Mouse (Mus musculus) heart, embryonic 12.5 days (tissue): Measurements from ENCODE around the gene Ndufv1. TPM values are rescaled to one million over a fixed set of nuclear protein-coding genes. Genes with fewer than 3 reads are reported as not detected.
"Not testable (repeated sequence)": the region's sequence is repeated elsewhere in the genome, so short reads cannot be mapped to it uniquely, and the experiment has no call there.

ENCODE experiments used
- ATAC-seq: fragments of 200-750 bp; cut with Nextera tagmentation; 2 replicates; pipeline ENCODE4 v1.8.0; 2017; ENCODE audit warnings: moderate TSS enrichment, moderate library complexity; ENCODE audit not compliant: insufficient number of reproducible peaks, low FRiP score
- H3K27ac ChIP-seq: fragments of 300-500 bp; sonication (generic); 2 replicates; pipeline ENCODE4 v1.5.1; 2016; ENCODE audit warnings: mild to moderate bottlenecking, moderate library complexity; ENCODE audit not compliant: poor library complexity, severe bottlenecking
- H3K27me3 ChIP-seq: fragments of 300-500 bp; sonication (generic); replicated peaks from 2 replicates; pipeline ENCODE4 v1.6.1; 2016; ENCODE audit warnings: mild to moderate bottlenecking, moderate library complexity
- H3K36me3 ChIP-seq: fragments of 300-500 bp; sonication (generic); 2 replicates; pipeline ENCODE4 v1.6.1; 2016; ENCODE audit warnings: mild to moderate bottlenecking, moderate library complexity
- H3K4me1 ChIP-seq: fragments of 300-500 bp; sonication (generic); replicated peaks from 2 replicates; pipeline ENCODE4 v1.6.1; 2016; ENCODE audit warnings: mild to moderate bottlenecking
- H3K4me2 ChIP-seq: fragments of 300-500 bp; sonication (generic); 2 replicates; pipeline ENCODE4 v1.6.1; 2016; ENCODE audit warnings: mild to moderate bottlenecking, moderate library complexity
- H3K4me3 ChIP-seq: fragments of 300-500 bp; sonication (generic); 2 replicates; pipeline ENCODE4 v1.5.1; 2016; ENCODE audit warnings: mild to moderate bottlenecking
- H3K9ac ChIP-seq: fragments of 300-500 bp; sonication (generic); 2 replicates; pipeline ENCODE4 v1.6.1; 2016; ENCODE audit warnings: mild to moderate bottlenecking, moderate library complexity
- H3K9me3 ChIP-seq: fragments of 300-500 bp; sonication (generic); replicated peaks from 2 replicates; pipeline ENCODE4 v1.6.1; 2016; ENCODE audit warnings: mild to moderate bottlenecking, moderate library complexity
- WGBS: fragments of 180-500 bp; shearing (Covaris S2); methylation state at CpG from one replicate; pipeline ENCODE4 v1.1.7; 2016; 5-methylcytosine and 5-hydroxymethylcytosine counted together
- polyA plus RNA-seq: library from polyadenylated mRNA; unstranded; fragments of >200 nt; fragmentation: Nextera tagmentation; extraction: Ambion mirVana; gene quantifications from 2 replicates; pipeline ENCODE4 v1.2.1, GENCODE M21; 2016

Gene Ndufv1
- polyA plus RNA-seq, 1 experiment from 2014 or later, result 402 TPM

GRCm38 (mm10) chr19:4054613-4055012 is 42.0 kb upstream of the Ndufv1 start:
- 85% methylated on average over 5 of the region's 5 CpGs for WGBS
- no peaks in the 10 kb centered on the region for H3K36me3 ChIP-seq
- H3K27me3 ChIP-seq, result no peaks in the 10 kb centered on the region
- H3K9me3 ChIP-seq, result no peaks in the 10 kb centered on the region
- peaks cover 15% of the 10 kb centered on the region for H3K4me1 ChIP-seq
- no peak overlapping the region for H3K9ac ChIP-seq
- H3K4me2 ChIP-seq, result no peak overlapping the region
- H3K27ac ChIP-seq, result no peak overlapping the region
- no peak for ATAC-seq
- H3K4me3 ChIP-seq, result no peak overlapping the region

- no peaks in the 10 kb centered on the region for H3K9me3 ChIP-seq
- peaks cover 10% of the 10 kb centered on the region for H3K4me1 ChIP-seq
- H3K36me3 ChIP-seq, result no peaks in the 10 kb centered on the region
- no peaks in the 10 kb centered on the region for H3K27me3 ChIP-seq
- ATAC-seq, result no peak
- WGBS, result 64% methylated on average over 5 of the region's 5 CpGs
- H3K9ac ChIP-seq, result no peak overlapping the region
- no peak overlapping the region for H3K4me2 ChIP-seq
- no peak overlapping the region for H3K4me3 ChIP-seq
- H3K27ac ChIP-seq, result no peak overlapping the region
These were observed 40.0 kb upstream of the Ndufv1 start for GRCm38 (mm10) chr19:4052516-4053030.

GRCm38 (mm10) chr19:4051741-4052515 is 39.3 kb upstream of the Ndufv1 start:
- H3K27me3 ChIP-seq, result no peaks in the 10 kb centered on the region
- H3K9ac ChIP-seq, result no peak overlapping the region
- ATAC-seq, result no peak
- H3K27ac ChIP-seq, result no peak overlapping the region
- H3K4me2 ChIP-seq, result no peak overlapping the region
- H3K36me3 ChIP-seq, result no peaks in the 10 kb centered on the region
- peaks cover 9% of the 10 kb centered on the region for H3K4me1 ChIP-seq
- no peak overlapping the region for H3K4me3 ChIP-seq
- no peaks in the 10 kb centered on the region for H3K9me3 ChIP-seq
- 49% methylated on average over 10 of the region's 10 CpGs for WGBS

- Histone ChIP-seq H3K27ac (no peak overlapping the region), H3K9me3 (no peaks in the 10 kb centered on the region), H3K4me2 (no peak overlapping the region), H3K4me3 (no peak overlapping the region), H3K4me1 (0 out of 2 replicates have a peak, but pooled peaks cover 7% of the 10 kb centered on the region), H3K36me3 (no peaks in the 10 kb centered on the region), H3K9ac (no peak overlapping the region), H3K27me3 (no peaks in the 10 kb centered on the region)
- 89% methylated on average over 5 of the region's 5 CpGs for WGBS
- no peak for ATAC-seq
These were observed 38.4 kb upstream of the Ndufv1 start for GRCm38 (mm10) chr19:4051016-4051415.

DNA sequence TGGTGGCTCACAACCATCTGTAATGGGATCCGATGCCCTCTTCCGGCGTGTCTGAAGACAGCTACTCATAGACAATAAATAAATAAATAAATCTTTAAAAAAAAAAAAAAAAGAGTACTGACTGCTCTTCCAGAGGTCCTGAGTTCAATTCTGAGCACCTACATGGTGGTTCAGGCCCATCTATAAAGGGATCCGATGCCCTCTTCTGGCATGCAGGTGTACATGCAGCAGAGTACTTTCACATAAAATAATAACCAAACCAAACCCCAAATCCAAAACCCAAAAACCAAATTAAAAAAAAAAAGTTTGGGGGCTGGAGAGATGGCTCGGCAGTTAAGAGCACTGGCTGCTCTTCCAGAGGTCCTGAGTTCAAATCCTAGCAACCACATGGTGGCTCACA is 36.5 kb upstream of the Ndufv1 start:
- H3K4me2 ChIP-seq, H3K4me3 ChIP-seq, H3K27me3 ChIP-seq, H3K36me3 ChIP-seq, H3K9me3 ChIP-seq, ATAC-seq, H3K9ac ChIP-seq, H3K27ac ChIP-seq: not testable (repeated sequence)
- 69% methylated on average over 5 of the region's 5 CpGs for WGBS
- 0 out of 2 replicates have a peak, but pooled peaks cover 11% of the 10 kb centered on the region for H3K4me1 ChIP-seq

- no peak overlapping the region for H3K4me3 ChIP-seq
- no peak overlapping the region for H3K4me2 ChIP-seq
- H3K27me3 ChIP-seq, result no peaks in the 10 kb centered on the region
- WGBS, result 23% methylated on average over 4 of the region's 4 CpGs
- no peaks in the 10 kb centered on the region for H3K9me3 ChIP-seq
- H3K27ac ChIP-seq, result no peak overlapping the region
- H3K9ac ChIP-seq, result no peak overlapping the region
- no peaks in the 10 kb centered on the region for H3K36me3 ChIP-seq
- ATAC-seq, result no peak
- 0 out of 2 replicates have a peak, but pooled peaks cover 11% of the 10 kb centered on the region for H3K4me1 ChIP-seq
These were observed 35.3 kb upstream of the Ndufv1 start for GRCm38 (mm10) chr19:4047859-4048258.

DNA sequence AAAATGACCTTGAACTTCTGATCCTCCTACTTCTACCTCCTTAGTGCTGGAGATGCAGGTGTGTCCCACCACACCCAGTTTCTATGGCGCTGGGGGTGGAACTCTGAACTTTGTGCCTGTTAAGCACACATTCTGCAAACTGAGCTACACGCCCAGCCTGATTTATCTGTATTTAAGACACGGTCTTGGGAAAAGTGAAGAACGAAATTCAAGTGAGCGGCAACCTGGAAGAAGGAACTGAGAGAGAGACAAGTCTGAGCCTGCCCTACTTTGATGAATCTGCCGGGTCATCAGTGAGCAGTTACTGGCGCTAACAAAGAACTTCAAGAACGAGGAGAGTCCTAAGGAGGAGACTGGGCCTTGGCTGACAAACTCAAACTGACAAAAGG is 34.3 kb upstream of the Ndufv1 start:
- WGBS, result 80% methylated on average over 8 of the region's 8 CpGs
- Histone ChIP-seq H3K36me3 (no peaks in the 10 kb centered on the region), H3K4me1 (0 out of 2 replicates have a peak, but pooled peaks cover 11% of the 10 kb centered on the region), H3K4me3 (no peak overlapping the region), H3K9me3 (no peaks in the 10 kb centered on the region), H3K27ac (no peak overlapping the region), H3K27me3 (no peaks in the 10 kb centered on the region), H3K9ac (no peak overlapping the region), H3K4me2 (no peak overlapping the region)
- no peak for ATAC-seq

DNA sequence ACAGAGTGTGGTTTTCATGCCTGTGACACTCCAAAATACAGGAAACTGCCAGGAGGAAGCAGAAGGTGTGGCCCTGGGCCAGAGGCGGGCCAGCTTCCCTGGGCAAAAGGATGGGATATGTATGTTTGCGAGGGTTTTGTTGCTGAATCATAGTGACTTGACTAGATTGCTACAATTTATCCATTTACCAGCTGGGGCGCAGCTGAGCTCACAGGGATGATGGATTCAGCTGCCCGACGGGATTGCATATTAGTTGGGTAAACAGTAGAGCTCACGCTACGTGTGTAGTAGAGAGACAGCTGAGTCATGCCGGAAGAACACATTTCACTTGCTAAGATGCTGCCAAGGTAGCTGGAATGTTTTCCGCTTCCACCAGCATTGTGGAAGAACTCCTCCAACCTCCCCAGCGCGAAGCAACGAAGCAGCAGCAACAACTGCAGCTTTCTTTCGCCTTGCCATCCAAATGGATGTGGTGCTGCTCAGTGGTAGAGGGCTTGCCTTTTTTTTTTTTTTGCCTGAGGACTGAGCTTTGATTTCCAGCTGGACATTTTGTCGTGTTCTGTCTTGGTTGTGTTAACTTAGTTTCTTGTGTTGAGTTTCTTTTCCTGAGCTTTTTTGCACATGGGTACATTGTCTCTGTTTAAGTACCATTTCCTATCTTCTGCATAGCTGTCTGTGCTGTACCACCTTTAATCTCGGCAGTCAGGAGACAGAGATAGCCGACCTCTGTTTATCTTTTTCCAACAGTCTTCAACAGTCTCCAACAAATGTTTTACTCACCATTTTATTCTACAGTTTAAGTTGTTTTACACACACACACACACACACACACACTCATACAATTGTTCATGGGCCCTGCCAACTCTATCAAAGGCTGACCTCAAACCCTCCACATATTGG is 33.6 kb upstream of the Ndufv1 start, which contains the start of gene Gstp2:
Gene Gstp2 (minus strand): TSS at position 58 of the 900 bp plus-strand sequence.
- no peak within 1 kb of the TSS; the same call in 1 of the 2 replicates for H3K27ac ChIP-seq
- no peak within 1 kb of the TSS for H3K9ac ChIP-seq
- ATAC-seq, result peak; percentile 81
- H3K4me3 ChIP-seq, result no peak within 1 kb of the TSS
- no peaks in the 10 kb centered on the region for H3K27me3 ChIP-seq
- no peaks in the 10 kb centered on the region for H3K9me3 ChIP-seq
- H3K4me1 ChIP-seq, result 0 out of 2 replicates have a peak, but pooled peaks cover 11% of the 10 kb centered on the region
- peak within 1 kb of the TSS; percentile 48 for H3K4me2 ChIP-seq
- H3K36me3 ChIP-seq, result no peaks in the 10 kb centered on the region
- WGBS, result 45% methylated on average over 16 of the region's 16 CpGs

DNA sequence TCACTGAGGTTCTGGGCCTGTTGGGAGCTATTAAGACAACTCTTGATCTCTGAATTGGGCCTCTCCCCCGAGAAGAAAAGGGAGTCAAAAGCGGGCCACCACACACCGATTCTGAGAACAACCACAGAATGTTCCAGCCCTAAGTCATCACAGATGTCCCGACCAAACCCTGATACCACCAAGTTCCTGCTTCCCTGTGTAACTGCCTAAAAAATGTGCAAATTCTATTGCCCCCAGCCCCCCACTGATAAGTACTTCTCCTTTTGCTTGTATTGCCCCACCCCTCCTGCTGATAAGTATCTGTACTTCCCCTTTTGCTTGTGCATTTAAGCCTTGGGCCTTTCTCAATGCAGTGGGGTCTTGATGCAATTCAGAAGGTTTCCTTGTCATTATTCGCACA is 31.5 kb upstream of the Ndufv1 start:
- H3K36me3 ChIP-seq, H3K9ac ChIP-seq, H3K9me3 ChIP-seq, H3K4me3 ChIP-seq, H3K27me3 ChIP-seq, H3K4me2 ChIP-seq, ATAC-seq, H3K27ac ChIP-seq: not testable (repeated sequence)
- WGBS, result 85% methylated on average over 5 of the region's 5 CpGs
- H3K4me1 ChIP-seq, result 0 out of 2 replicates have a peak, but pooled peaks cover 11% of the 10 kb centered on the region

- 69% methylated on average over 14 of the region's 14 CpGs for WGBS
- H3K4me3 ChIP-seq, result no peak overlapping the region
- no peak overlapping the region for H3K4me2 ChIP-seq
- ATAC-seq, result no peak
- no peak overlapping the region for H3K27ac ChIP-seq
- no peaks in the 10 kb centered on the region for H3K27me3 ChIP-seq
- peaks cover 17% of the 10 kb centered on the region for H3K4me1 ChIP-seq
- no peaks in the 10 kb centered on the region for H3K36me3 ChIP-seq
- no peak overlapping the region for H3K9ac ChIP-seq
- no peaks in the 10 kb centered on the region for H3K9me3 ChIP-seq
These were observed 29.5 kb upstream of the Ndufv1 start for GRCm38 (mm10) chr19:4042124-4042523.

- H3K36me3 ChIP-seq, ATAC-seq, H3K9ac ChIP-seq, H3K27me3 ChIP-seq, H3K9me3 ChIP-seq, H3K4me3 ChIP-seq, H3K4me2 ChIP-seq, H3K27ac ChIP-seq: not testable (repeated sequence)
- H3K4me1 ChIP-seq, result peaks cover 15% of the 10 kb centered on the region
- WGBS, result 85% methylated on average over 4 of the region's 4 CpGs
These were observed 28.9 kb upstream of the Ndufv1 start for GRCm38 (mm10) chr19:4041500-4041899.
